Mouse (Mus musculus): ENCODE results near the gene Six6.

Gene Six6

GRCm38 (mm10) chr12:72939616-72940015 lies at the start of gene Six6:
Six6 (plus strand) TSS chr12:72939892.
- DNase-seq = no peak

GRCm38 (mm10) chr12:72917159-72917993 lies 22.3 kb upstream of the Six6 start:
- no peak for DNase-seq

GRCm38 (mm10) chr12:72936751-72937150 lies 2.9 kb upstream of the Six6 start:
- DNase-seq = no peak

GRCm38 (mm10) chr12:72937537-72938120 lies 2.1 kb upstream of the Six6 start:
- DNase-seq = no peak

- no peak for DNase-seq
These were observed 1.5 kb upstream of the Six6 start for GRCm38 (mm10) chr12:72938176-72938575.

- no peak for DNase-seq
These were observed 847 bp upstream of the Six6 start for GRCm38 (mm10) chr12:72938600-72939490.

GRCm38 (mm10) chr12:72940071-72940821 lies 554 bp downstream of the Six6 start, which contains the start of gene 4930447C04Rik:
4930447C04Rik (minus strand) TSS chr12:72940774.
- no peak for DNase-seq

- DNase-seq = no peak
These were observed 1.2 kb downstream of the Six6 start for GRCm38 (mm10) chr12:72940822-72941397.

GRCm38 (mm10) chr12:72941398-72942051 lies 1.8 kb downstream of the Six6 start:
- no peak for DNase-seq

- DNase-seq = no peak
These were observed 2.5 kb downstream of the Six6 start for GRCm38 (mm10) chr12:72942171-72942570.

- no peak for DNase-seq
These were observed 4.0 kb downstream of the Six6 start for GRCm38 (mm10) chr12:72943574-72944110.

GRCm38 (mm10) chr12:72944411-72945225 lies 4.9 kb downstream of the Six6 start:
- DNase-seq = no peak

- DNase-seq = no peak
These were observed 5.8 kb downstream of the Six6 start for GRCm38 (mm10) chr12:72945301-72946063.

GRCm38 (mm10) chr12:72946064-72946395 lies 6.3 kb downstream of the Six6 start:
- DNase-seq = no peak

GRCm38 (mm10) chr12:72946805-72947204 lies 7.1 kb downstream of the Six6 start:
- DNase-seq = no peak

GRCm38 (mm10) chr12:72947335-72947734 lies 7.6 kb downstream of the Six6 start:
- no peak for DNase-seq

- no peak for DNase-seq
These were observed 13.4 kb downstream of the Six6 start for GRCm38 (mm10) chr12:72953089-72953488.

GRCm38 (mm10) chr12:72953858-72954257 lies 14.2 kb downstream of the Six6 start:
- no peak for DNase-seq

GRCm38 (mm10) chr12:72954906-72955305 lies 15.2 kb downstream of the Six6 start:
- no peak for DNase-seq

Measured in right cerebral cortex, adult 18-20 months (tissue).